Mouse (Mus musculus): Measurements from ENCODE around the gene Smyd1. TPM values are rescaled to one million over a fixed set of nuclear protein-coding genes. Genes with fewer than 3 reads are reported as not detected.

Smyd1 gene
- polyA plus RNA-seq, 1 experiment, result 0.85 TPM

- TF ChIP-seq POLR2A (IDR thresholded peaks at IDR 0.05; ENCODE audit: borderline replicate concordance, extremely low read depth, insufficient read depth, insufficient read length, poor library complexity, severe bottlenecking), result no peak
- no peak for TF ChIP-seq CTCF (IDR thresholded peaks at IDR 0.05; ENCODE audit: borderline replicate concordance, extremely low read depth, insufficient read depth, insufficient read length)
- no peak for DNase-seq (ENCODE audit: low read depth)
These were observed 157.6 kb downstream of the Smyd1 start for GRCm38 (mm10) chr6:71164394-71164793.

Other genes starting within 250 kb of the Smyd1 start
- 3.0 TPM in 2 replicates for gene Thnsl2, start 177.8 kb downstream of the Smyd1 start, polyA plus RNA-seq (2012; rRNA removed)
- gene Fabp1, start 122.4 kb downstream of the Smyd1 start, polyA plus RNA-seq (2012; rRNA removed), result not detected in 2 replicates
- 9.3 and 11.1 TPM in 2 replicates for gene Krcc1, start 50.6 kb downstream of the Smyd1 start, polyA plus RNA-seq (2012; rRNA removed)
- not detected in 2 replicates for gene Cd8b1, start 555 bp upstream of the Smyd1 start, polyA plus RNA-seq (2012; rRNA removed)
- gene Cd8a, start 51.2 kb upstream of the Smyd1 start, polyA plus RNA-seq (2012; rRNA removed), result not detected in 2 replicates
- gene Rmnd5a, start 118.4 kb upstream of the Smyd1 start, polyA plus RNA-seq (2012; rRNA removed), result 30.0 and 33.6 TPM in 2 replicates
- gene Rnf103, start 171.7 kb upstream of the Smyd1 start, polyA plus RNA-seq (2012; rRNA removed), result 23.5 and 25.1 TPM in 2 replicates
- gene Chmp3, start 221.6 kb upstream of the Smyd1 start, polyA plus RNA-seq (2012; rRNA removed), result 51.0 and 51.6 TPM in 2 replicates